Mouse (Mus musculus) thymus, adult 2 months (tissue): ENCODE results near the gene Vrk2.

ENCODE experiments used
- CTCF ChIP-seq: fragments of 200-500 bp; IDR thresholded peaks from 2 replicates; pipeline ENCODE4 v1.5.1; 2012; ENCODE audit warnings: mild to moderate bottlenecking, control low read depth, low read length, moderate library complexity, borderline replicate concordance; ENCODE audit not compliant: control insufficient read depth, poor library complexity, insufficient read depth; ENCODE audit errors: extremely low read depth
- POLR2A ChIP-seq: fragments of 200-500 bp; IDR thresholded peaks from 2 replicates; pipeline ENCODE4 v1.6.1; 2012; ENCODE audit warnings: mild to moderate bottlenecking, low read length, control low read depth, moderate library complexity; ENCODE audit not compliant: control insufficient read depth, poor library complexity, insufficient read depth; ENCODE audit errors: extremely low read depth

- no peak for TF ChIP-seq CTCF
- no peak for TF ChIP-seq POLR2A
These were observed 156.0 kb downstream of the Vrk2 start for GRCm38 (mm10) chr11:26437818-26438217.
